Mouse (Mus musculus) urinary bladder, adult 18-20 months (tissue): ENCODE results near the gene C1ql4.
"Not testable (repeated sequence)": the region's sequence is repeated elsewhere in the genome, so short reads cannot be mapped to it uniquely, and the experiment has no call there.

ENCODE experiments used
- DNase-seq, 2 experiments: peaks; one replicate each; pipeline ENCODE4 v3.0.0; 2022; ENCODE audit warnings: low spot score in 2 of 2, mixed read lengths in 2 of 2

C1ql4 gene

DNA sequence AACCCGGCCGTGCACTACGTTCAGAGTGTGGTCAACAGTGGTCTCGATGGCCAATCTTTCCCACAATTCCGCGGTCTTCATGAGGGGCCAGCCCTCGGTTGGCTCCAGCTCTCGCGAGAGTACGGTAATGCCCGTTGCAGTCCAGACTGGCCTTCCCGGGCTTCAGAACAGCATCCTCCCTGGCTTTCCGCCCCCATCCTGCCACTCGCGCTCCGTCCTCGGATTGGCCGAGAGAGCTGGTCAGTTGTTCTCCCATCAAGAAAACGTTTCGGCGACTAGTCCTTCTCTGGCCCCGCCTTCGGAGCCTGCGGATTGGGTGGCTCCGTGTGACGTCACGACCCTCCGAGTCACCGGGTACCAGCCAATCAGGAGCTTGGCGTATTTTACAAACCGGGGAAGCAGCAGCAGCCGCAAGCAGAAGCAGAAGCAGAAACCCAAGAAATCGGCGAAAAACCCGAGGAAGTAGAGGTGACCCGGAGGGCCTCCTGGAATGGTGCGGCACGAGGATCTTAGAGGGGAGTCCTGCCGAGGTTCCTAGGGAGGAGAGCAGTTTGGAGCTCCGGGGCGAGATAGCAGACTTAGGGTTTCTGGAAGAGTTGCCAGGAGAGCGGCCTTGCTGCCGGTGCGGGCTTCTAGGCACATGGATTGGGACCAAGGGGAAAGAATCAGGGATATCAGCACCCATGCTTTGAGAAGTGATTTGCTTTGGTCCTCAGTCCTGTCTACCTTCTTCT lies 12.8 kb downstream of the C1ql4 start:
- peak; percentile 94 to 96 for DNase-seq

DNA sequence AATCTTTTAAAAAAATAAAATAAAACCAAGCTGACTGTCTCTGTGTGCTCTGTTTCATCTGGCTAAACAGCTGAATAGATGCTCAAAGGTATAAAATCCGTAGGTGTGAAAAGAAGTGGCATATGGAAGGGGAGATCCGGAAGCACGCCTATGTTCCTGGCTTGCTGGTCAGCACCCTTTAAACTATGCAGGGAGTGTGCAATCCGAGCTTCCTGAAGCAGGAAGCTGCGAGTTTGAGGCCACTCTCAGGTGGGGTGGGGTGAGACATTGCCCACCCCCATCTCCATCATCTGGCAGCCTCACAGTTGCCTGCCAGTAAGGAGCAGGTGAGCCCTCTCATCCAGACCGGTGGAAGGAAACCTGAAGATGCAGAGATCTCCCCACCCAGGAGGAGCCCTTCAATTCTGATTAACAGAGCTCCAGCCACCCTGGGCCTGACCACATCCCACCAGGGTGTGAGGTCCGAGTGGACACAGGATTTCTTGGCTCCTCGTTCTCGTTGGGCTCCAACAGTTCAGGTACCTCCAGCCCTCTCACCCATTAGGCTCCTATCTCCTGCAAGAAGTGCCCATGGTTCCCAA lies 13.5 kb downstream of the C1ql4 start, which contains the start of gene Troap:
Gene Troap, plus strand, starts transcription at position 557 of the 581 bp plus-strand sequence.
- DNase-seq, result no peak

- DNase-seq, result no peak
These were observed 15.6 kb downstream of the C1ql4 start for GRCm38 (mm10) chr15:99071988-99072387.

DNA sequence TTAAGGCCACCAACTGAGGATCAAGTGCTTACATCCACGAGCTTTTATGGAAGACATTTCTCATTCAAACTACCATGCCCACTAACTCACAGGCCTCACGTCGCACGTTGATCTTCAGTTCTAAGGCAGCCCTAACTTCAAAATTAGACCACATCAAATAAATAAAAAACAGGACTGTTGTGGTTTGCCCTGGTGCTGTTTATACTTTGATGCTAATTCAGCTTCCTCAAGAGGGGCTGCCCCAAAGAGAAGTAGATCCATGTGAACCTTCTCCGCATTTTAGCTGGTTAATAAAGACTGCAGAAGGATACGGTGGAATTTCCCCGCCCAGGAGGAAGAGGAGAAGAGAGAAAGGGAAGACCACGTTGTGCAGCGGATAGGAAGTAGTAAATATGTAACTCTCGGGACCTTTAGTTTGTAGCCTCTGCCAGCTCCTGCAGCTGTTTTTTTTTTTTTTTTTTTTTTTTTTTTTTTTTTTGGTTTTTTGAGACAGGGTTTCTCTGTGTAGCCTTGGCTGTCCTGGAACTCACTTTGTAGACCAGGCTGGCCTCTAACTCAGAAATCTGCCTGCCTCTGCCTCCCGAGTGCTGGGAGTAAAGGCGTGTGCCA lies 22.0 kb downstream of the C1ql4 start:
- no peak for DNase-seq

- no peak for DNase-seq
These were observed 31.3 kb downstream of the C1ql4 start for GRCm38 (mm10) chr15:99056332-99056731.

DNA sequence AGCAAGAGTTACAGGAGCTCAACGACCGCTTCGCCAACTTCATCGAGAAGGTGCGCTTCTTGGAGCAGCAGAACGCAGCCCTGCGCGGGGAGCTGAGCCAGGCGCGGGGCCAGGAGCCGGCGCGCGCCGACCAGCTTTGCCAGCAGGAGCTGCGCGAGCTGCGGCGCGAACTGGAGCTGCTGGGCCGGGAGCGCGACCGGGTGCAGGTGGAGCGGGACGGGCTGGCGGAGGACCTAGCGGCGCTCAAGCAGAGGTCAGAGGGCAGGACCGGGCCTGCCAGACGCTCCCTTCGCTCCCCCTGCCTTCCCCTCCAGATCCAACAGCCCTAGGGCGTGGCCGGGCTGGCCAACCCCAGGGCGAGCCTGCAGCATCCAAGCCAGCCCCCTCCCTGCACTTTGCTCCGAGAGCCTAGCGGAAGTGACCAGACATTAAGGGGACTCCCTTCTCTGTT lies 32.1 kb downstream of the C1ql4 start:
- no peak for DNase-seq

- DNase-seq, result no peak
These were observed 32.6 kb downstream of the C1ql4 start, which contains the start of gene Prph for GRCm38 (mm10) chr15:99055040-99055439. Gene Prph (plus strand): TSS chr15:99055174.

- no peak for DNase-seq
These were observed 34.2 kb downstream of the C1ql4 start for GRCm38 (mm10) chr15:99053373-99053772.

DNA sequence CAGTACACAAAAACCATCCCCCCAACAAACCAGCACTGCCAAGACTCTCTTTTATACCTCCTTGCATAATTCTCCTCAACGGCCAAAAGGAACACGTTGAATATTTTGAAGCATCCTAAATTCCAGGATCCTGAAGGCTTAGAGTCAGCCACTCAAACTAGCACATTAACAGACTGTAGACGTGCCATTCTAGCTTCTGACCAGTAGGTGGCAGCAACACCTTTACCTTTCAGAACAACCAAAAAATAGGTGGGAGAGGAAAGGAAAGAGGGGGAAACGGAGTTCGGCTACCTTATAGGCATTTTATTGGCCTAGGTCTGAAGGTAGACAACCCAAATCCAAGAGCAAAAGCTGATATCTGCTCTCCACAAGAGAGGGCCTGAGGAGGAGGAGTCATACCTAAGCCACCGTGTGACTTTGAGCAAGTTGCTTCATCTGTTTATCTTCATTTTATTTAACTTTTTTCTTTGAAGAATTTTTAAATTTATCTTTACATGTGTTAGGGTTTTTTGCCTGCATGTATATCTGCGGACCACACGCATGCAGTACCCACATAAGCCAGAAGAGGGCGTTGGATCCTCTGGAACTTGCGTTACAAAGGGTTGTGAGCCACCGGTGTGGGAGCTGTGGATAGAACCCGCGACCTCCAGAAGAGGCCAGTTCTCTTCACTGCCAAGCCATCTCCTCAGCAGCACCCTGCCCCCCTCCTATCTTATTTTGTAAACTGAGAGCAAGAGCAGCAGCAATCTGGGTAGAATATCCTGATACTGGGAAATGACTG lies 38.0 kb downstream of the C1ql4 start:
- no peak for DNase-seq

- DNase-seq, result not testable (repeated sequence)
These were observed 41.9 kb downstream of the C1ql4 start for GRCm38 (mm10) chr15:99045734-99046133.

DNA sequence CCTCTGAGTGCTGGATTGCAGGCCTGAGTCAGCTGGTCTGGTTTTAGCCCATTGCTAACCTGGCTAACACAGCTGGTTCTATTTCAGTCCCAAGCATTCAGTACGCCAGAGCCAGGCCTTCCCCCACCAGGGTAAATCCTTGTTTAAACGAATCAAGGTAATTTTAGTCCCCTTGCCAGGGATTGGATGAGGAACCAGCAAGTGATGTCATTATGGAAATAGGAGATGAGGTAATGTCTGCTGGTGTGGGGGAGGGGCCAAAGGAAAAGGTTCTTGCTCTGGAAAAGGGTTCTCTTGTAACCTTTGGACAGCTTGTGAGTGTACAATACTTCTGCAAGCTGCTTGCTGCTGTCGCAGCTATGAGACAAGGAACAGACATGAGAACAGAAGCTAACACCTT lies 42.8 kb downstream of the C1ql4 start:
- DNase-seq, result no peak

GRCm38 (mm10) chr15:99042334-99042733 lies 45.3 kb downstream of the C1ql4 start:
- no peak for DNase-seq

DNA sequence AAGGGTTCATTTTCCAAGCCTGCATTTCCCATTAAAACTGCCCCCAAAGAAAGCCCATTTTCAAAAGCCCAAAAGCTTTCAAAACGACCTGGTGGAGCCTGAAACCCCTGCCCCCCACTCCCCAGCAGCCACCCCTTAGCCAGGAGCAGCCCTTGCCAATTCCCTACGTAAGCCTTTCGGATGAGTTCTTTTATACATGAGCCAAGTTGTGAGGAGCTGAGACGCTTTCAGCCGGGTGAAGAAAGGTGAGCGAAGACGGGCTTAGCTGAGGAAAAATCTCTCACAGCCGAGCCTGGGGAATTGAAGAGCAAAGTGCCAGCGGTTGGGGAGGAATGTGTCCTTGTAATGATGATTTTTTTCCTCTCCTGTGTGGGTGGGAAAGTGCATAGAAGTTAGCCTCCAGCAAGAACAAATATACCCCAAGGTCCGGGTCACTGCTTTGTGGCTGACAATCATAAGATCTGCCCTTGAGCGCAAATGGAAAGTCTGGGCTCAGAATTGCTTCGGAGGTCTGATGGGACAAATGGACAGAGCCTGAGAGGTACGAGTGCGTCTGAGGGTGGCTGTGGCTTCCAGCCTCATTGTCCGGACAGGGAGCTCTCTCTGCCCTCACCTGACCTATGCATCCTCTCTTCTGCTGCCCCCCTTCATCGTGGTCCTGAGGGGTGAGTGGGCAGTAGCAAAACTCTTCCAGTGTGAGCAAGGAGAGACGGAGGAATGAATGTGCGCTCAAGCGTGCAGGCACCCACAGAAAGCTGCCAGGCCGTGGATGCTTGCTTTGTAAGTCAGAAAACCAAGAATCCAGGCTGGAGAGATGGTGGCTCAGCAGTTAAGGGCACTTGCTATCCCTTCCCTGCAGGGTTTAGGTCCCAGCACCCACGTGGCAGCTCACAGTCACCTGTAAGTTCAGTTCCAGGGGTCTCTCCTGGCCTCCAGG lies 46.4 kb downstream of the C1ql4 start:
- no peak for DNase-seq

DNA sequence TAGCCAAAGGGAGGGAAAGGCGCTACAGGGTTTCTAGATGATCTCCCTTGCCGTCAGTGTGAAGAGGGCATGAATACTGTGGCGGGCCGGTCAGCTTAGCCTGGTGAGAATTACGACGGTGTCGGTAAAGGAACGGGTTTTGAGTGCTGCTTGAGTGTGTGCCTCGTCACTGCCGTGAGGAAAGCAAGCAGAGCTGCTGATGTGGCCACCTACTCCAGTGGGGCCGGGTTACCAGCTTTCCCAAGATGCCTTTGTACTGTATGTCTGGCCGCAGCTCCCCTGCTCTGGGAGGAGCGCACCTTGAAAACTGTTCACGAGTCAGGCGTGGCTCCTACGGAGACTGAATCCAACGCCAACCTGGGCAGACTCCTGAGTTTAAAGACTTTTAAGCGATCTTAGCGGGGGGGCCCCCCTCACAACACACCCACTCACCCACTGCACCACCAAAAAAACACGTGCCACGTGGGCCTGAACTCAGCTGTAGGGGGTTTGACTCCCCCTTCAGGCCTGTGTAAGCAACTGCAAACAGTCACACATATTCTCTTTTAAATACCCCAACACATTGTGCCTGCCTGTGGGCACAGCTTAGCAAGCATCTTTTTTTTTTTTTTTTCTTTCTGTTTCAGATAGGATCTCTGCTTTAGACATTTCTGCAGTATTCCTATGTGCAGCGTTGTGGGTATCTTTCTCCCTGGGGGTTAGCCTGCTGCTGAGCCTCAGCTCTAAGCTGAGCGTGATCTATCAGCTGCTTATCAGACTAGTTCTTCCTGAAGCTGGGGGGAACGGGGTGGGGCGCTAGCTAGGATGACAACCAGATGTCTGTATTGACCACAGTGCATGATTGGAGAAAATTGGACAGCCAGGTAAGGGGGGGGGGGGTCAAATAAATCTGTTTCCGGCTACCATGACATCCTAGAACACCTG lies 47.4 kb downstream of the C1ql4 start:
- DNase-seq, result no peak

GRCm38 (mm10) chr15:99039306-99039705 lies 48.3 kb downstream of the C1ql4 start:
- no peak for DNase-seq

- no peak for DNase-seq
These were observed 48.8 kb downstream of the C1ql4 start for GRCm38 (mm10) chr15:99038797-99039196.

DNA sequence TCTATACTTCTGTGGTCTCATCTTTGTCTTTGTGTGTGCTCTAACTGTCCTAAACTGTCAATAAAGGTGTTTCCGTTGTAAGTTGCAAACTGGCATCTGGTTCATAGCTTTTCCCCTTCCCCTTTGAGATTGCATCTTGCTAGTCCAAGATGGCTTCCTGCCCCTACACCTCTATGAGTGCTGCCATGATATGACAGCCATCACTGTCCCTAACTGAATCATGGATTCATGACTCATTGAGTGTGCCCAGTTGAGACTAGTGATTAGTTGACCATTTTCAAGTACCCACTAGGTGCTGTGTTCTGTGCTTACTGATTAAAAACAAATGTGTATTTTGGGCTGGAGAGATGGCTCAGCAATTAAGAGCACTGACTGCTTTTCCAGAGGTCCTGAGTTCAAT lies 49.6 kb downstream of the C1ql4 start:
- DNase-seq, result no peak

GRCm38 (mm10) chr15:99036249-99036905 lies 51.2 kb downstream of the C1ql4 start:
- no peak for DNase-seq

GRCm38 (mm10) chr15:99035431-99035830 lies 52.2 kb downstream of the C1ql4 start:
- no peak for DNase-seq
